Mouse (Mus musculus): Measurements from ENCODE around the gene Crb2. TPM values are rescaled to one million over a fixed set of nuclear protein-coding genes. Genes with fewer than 3 reads are reported as not detected.
A peak's percentile ranks its signal among the peaks of the same experiment; 100 is the strongest.

The Crb2 gene
- total RNA-seq, 2 experiments from 2014 or later, result 0.05 TPM; not detected in 1

DNA sequence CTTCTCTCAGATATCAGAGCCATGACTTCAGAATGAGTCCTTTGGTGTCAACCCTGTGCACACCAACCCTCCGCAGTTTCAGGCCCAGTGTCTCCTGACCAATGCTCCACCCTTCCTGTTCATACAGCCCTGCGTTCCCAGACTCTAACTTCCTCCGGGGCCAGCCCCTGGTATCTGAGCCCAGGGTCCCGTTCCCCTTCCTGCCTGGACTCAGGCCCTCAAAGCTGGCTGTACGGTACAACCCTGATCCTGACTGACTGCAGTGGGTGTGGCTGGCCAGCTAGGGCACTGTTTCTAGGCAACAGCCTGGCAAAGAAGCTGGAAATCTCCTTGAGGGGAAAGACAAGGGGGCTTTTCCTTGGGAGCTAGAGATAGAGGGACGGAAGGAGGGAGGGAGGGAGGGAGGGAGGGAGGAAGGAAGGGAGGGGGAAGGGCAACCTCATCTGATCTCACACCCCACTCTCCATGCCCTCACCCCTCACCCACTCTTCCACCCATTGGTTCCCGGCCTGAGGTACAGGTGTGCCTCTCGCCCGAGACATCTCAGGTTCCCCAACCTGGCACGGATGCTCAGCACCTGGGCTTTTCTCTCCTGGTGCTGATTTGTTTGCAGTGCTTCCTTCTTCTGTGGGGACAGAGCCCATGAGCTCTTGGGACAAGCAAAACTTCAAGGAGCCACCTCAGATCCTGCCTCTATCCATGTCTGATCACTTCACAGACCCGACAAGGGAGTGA, 9.9 kb upstream of the Crb2 start:
- DNase-seq (ENCODE audit: low spot score), result no peak

DNA sequence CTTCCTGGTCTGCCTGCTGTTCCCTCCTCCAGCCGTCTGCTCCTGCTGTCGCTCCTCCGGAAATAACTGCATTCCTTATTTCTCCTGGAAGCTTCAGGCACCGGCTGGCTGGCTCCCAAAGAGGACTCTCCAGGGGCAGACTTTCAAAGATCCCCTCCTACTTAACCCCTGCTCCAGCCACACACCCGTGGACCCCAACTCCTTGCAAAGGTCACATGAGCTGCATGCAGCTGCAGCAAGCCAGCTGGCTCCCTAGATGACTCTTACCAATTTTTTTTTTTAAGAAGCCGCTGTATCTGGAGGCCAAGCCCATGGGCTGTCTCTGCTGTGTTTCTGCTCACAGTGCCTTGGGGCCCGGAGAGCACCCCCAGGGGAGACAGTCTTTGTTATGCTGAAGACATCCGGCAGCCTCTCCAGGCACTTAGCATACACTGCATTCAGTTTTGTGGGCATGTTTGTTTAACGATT, 8.9 kb upstream of the Crb2 start:
- no peak for DNase-seq (ENCODE audit: low spot score)

DNA sequence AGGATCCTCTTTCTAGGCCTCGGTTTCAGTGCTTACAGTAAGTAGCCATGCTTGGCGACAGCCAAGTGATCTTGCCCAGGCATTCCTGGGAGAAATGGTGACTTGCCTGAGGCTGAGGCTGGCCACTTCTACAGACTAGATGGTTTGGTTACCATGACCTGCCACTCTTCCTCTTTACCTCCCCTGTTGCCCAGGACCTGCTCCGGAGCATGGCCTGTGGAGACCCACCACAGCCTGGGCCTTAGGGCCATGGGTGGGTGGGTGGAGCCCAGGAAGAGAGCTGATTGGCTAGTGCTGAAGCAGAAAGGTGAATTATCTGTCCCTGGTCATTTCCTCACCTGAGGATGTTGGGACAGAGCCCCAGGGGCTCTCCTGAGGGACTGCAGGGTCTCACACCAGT, 8.3 kb upstream of the Crb2 start:
- DNase-seq (ENCODE audit: low spot score), result no peak

DNA sequence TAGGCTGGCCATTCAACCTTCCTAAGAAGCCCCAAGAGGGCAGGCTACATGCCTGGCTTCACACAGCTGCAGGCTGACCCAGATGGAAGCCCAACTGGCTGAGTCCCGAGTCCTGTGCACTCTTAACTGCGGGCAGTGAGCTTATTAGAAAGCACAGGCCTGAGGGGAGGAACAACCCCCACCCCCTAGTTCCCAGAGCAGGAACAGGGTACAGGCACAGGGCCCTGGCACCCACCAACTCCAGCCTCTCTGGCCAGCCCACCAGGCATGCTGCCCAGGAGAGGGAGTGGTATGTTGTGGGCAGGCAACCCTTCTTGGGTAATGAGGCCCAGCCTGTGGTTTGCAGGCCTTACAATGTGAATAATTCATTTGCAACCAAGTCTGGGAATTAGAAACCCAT, 7.1 kb upstream of the Crb2 start:
- peak; percentile 73 for DNase-seq (ENCODE audit: low spot score)

DNA sequence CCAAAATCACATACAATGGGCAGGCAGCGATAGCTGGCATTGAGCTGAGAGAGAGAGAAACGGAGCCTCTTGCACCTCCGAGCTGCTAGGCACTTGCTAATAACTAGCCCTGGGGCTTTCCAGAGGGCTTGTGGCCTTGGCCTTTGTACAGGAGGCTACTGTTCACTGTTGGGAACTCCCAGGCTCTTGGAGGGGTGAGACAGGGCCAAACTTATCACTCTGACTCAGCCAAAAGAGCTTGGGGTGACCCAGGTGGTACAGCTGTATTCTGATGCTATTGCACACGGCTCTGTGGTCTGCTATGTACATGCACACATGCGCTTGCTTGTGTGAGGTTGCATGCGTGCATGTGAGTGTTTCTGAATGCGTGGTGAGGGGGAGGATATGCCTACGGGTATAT, 6.3 kb upstream of the Crb2 start:
- DNase-seq (ENCODE audit: low spot score), result no peak

DNA sequence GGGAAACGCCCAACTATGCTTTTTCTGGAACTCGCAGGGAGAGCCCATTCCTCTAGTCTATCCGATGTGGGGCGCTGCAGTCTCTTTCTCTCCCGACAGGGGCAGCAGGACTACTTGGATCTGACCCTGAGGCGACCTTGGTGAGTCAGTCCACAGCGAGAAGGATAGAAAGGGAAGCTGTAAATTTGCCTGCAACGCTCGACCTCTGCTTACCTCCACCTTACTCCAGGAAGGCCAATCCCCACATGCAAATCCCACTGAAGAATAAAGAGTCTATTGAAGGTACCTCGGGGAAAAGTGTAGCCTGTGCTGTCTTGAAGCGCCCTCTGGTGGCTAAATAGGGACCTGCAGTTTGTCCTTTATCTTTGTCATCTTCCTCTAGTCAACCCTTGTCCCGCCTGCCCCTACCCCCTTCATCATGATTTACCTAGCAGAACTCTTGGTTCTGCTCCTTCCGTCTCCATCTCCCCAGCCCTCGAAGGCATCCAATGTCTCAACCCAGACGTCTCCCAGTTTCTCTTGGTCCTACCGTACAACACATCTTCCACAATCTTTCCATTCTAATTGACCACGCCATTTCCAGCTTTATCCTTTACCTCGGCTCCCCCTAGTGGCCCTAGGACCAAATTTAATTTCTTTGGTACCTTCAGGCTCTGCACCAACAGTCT, 4.3 kb upstream of the Crb2 start:
- DNase-seq (ENCODE audit: low spot score), result peak; percentile 83

DNA sequence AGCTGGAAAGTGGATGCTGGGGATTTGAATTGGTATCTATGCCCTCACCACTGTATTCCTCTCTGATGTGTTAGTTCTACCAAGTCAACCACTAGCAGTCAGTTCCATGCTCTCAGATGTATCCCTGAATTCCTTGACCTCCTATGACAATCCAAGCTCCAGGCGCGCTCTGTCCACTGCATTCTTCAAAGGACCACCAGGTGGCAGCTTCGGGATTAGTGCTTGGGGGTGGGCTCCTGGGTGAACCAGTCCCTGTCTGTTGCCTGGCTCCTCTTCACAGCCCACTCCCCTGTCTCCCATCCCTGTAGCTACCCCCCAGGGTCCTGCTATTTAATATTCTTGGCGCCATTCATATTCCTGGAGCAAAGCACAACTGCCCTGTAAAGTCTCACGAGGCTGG, 1.5 kb upstream of the Crb2 start:
- DNase-seq (ENCODE audit: low spot score), result peak; percentile 17

DNA sequence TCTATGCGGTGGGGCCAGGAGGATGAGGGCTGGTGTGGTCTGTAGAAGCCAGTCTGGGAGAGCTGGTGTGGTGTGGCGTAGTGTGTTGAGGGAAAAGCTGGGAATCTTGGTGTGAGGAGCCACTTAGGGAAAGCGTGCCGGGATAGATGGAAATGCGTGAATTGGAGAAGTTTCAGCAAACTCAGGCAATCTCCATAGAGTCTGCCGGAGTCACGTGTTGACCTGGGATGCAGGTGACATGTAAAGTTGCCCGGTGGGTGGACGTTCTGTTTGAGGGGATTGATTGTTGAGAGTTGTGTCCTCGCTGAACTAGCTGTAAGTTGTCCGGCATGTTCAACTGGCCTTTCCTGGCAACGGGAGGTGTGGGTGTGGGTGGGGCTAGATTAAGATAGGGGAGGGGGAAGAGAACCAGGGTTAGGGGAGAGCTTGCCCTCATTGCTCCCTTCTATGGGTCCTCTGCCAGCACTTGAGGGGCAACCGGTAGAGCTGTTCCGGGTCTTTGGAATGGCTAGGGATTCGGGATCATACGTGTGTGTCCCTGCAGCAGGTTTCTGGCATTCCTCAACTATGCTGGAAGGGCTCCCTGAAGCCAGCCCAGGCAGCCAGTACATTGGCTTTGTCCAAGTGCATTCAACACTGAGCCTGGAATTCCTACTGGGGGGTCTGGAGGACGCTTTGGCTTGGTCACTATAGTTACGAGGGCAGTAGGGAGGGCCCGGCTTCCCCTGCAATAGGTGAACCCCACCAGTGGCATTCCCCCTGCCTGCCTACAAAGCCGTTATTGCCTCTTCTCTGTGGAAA, 762 bp downstream of the Crb2 start:
- DNase-seq (ENCODE audit: low spot score), result no peak

DNA sequence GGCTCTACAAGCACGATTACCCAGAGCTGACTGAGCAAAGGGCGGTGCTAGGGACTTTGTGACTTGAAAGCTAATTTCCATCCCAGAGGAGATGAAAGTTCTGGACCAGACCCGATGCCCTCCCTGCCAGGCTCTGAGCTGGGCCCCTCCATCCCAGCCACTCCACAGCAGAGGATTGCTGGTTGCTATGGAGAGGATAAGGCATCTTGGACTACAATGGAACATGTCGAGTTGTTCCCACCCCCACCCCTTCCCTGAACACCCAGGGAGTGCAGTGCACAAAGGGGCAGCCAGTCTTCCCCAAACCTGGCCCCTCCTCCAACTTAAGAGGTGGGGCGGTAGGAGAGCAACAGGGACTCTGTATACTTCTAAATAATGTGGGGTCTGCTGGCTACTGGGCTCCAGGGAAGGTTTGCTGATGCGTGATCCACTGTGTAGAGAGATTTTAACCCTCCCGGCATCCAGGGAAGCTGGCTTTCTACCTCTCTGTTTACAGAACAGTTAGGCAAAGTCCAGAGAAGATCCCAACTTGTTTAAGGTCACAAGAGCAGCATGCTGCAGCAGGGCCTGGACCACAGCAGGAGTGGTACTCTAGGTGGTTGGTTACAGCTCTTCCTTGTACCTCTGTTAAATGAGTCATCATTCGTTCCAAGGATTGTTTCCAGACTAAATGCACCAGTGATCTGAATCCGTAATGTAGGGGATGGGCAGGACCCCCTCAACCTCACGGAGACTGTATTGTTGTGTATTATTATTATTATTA, 2.1 kb downstream of the Crb2 start:
- no peak for DNase-seq (ENCODE audit: low spot score)

DNA sequence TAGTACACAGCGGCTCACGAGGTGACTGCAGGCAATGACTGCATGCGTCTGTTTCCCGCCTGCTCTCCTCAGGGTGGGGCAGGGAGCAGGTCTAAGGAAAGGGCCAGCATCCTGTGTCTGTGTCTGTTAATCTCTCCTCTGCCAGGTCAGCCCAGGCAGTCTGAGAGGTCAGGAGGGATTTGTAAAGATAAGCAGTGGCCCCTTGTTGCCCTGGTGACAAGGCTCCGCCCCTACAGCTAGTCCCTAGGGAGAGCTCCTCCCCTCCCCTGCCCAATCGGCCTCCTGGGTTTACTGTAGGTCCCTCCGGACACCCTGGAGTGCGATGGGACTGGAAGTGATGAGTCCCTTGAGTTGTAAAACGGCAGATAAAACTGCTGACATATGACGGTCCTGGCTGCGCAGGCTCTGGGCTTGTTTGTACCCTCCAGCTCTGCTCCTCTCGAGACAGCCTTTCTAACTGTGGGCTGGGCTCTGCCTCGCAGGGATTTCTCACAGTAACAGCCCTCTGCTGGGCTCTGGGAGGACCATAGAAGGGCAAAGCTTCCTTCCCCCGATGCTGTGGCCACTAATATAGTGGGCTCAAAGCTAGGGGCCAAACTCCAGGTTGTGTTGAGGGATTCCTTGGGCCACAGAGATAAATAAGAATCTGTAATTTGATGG, 4.4 kb downstream of the Crb2 start:
- DNase-seq (ENCODE audit: low spot score), result no peak

DNA sequence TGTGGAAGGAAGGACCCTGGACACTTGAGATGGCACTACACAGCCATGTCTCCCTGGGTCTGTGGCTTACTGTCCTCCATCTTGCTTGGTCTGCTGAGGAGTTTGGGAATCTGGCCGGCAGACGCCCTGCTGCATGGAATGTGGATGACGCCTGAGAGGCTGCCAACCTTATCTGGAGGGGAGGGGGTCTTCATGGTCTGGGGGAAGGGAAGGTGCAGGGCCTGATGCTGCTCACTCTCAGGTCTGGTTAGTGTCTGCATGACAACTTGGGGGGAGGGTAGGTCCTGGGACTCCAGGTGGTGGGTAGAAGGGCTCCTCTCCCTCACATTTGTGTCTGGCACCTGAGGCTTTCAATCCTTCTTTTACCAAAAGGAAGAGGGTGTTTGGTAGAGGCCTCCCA, 5.4 kb downstream of the Crb2 start:
- DNase-seq (ENCODE audit: low spot score), result no peak

DNA sequence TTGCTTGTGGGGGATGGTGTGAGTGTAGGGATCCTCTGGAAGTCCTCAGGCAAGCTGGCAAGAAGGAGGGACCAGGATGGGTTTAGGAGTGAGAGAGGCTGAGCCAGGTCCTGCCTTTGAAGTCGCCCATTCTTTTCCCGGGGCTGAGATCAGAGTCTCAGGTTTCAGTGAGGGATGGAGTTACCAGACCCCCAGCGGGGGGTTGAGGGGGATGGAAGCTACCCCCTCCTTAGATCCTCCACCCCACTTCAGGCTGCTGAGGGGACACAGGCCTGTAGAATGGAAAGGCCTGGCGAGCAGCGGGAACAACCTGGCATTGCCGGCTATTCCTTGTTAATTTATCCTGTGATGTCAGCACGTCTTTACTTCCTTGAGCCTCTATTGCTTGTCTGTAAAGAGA, 6.0 kb downstream of the Crb2 start:
- DNase-seq (ENCODE audit: low spot score), result no peak

DNA sequence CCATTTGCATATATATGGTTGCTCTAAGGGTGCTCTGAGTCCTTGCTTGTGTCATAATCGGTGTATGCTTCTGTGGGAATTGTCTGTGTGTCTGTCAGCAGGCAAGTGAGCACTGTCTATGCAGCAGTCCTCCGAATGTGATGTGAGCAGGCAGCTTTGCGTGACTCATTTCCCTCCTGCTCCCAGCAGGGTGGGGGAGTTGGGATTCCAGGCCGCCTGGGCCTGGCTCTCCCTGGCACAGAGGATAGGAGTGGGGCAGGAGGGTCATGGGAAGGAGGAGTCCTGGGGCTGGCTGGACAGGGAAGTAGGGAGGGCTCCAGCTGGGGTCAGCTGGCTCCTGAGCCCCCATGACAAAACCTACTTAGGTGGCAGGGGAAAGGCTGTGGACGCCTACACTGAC, 8.4 kb downstream of the Crb2 start:
- DNase-seq (ENCODE audit: low spot score), result no peak

DNA sequence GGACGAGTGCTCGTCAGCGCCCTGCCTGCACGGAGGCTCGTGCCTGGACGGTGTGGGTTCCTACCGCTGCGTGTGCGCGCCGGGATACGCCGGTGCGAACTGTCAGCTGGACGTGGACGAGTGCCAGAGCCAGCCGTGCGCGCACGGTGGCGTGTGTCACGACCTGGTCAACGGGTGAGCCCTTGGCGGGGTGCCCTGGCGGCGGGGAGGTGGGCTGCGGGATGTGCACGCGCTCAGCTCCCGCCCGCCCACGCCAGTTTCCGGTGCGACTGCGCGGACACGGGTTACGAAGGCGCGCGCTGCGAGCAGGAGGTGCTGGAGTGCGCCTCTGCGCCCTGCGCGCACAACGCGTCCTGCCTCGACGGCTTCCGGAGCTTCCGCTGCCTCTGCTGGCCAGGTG, 10.4 kb downstream of the Crb2 start:
- no peak for DNase-seq (ENCODE audit: low spot score)

DNA sequence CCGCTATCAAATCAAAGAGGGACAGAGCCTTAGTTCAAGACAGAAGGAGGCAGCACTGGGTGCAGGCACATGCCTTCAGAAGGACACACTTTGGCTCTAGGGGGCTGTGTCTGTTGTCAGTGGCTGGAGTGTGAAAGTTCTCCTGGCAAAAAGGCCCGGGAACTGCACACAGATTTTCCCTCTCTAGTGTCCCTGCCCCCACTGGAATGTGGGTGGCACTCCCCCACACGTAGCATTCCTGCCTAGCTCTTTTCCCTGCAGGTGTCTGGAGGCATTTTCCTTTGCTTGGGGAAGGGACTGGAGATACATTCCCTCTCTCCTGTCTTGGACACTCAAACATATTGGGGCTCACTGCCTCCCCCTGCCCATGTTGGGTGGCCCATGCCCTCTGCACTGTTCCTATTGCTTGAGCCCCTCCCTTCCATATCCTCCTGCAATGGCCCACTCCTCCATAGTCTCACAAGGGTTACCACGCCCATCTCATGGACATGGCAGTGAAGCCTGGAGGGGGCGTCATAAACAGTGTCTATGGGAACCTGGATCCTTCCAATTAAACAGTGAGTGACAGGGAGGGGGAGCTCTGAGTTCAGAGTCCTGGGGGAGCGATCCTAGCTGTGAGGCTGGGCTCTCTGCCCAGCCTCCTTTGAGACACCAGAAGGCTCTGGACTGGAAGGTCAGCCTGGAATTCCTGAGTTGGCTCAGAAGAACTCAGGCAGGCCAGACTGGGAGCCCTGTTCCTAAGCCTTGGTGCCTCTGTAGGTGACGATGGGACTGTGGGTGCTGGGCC, 12.3 kb downstream of the Crb2 start:
- no peak for DNase-seq (ENCODE audit: low spot score)

DNA sequence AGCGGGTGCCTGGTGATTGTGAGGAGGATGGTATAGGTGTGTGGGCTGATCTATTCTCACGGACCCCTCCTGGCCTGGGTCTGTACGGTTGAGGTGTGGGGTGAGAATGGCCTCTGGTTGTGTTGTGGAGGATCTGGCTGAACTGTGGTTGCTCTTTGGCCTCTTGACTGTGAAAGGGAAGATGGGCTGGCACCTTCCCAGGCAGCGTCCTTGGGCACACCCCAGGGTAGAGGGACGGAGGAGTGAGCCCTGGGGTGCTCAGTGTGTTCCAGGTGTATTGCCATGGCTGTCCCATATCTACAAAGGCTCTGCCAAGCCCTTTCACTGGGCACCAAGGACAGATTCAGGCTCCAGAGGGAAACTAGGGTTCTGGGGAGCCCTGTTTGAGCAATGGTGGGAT, 13.0 kb downstream of the Crb2 start:
- DNase-seq (ENCODE audit: low spot score), result peak; percentile 34

DNA sequence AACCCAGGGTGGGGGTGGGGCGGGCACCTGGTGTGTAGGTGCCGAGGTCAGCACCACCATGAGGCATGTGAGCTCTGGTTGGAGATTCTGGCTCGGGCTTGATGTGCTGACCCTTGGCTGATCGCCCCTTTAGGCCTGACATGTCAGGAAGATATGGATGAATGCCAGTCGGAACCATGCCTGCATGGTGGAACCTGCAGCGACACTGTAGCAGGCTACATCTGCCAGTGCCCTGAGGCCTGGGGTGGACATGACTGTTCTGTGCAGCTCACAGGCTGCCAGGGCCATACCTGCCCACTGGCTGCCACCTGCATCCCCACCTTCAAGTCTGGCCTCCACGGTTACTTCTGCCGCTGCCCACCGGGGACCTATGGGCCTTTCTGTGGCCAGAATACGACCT, 13.9 kb downstream of the Crb2 start:
- DNase-seq (ENCODE audit: low spot score), result no peak

DNA sequence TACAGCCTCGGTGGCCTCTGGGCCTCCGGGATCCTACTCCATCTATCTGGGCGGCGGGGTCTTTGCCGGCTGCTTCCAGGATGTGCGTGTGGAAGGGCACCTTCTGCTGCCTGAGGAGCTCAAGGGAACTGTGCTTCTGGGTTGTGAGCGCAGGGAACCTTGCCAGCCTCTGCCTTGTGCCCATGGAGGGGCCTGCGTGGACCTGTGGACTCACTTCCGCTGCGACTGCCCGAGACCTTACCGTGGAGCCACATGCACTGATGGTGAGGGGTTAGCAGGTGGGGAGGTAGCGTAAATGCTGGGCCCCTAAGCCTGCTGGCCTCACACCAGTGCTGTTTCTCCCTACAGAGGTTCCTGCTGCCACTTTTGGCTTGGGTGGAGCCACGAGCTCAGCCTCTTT, 14.7 kb downstream of the Crb2 start:
- DNase-seq (ENCODE audit: low spot score), result no peak

DNA sequence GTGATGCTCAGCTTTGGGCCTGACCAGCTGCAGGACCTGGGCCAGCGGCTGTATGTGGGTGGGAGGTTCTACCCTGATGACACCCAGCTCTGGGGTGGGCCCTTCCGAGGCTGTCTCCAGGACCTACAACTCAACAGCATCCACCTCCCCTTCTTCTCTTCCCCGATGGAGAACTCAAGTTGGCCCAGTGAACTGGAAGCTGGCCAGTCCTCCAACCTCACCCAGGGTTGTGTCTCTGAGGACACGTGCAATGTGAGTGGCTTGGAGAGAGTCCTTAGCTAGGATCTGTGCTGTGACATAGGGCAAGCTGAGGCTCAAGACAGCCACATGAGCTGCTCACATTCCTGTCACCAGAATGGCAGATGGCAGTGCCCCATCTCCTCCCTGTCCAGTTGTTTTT, 15.3 kb downstream of the Crb2 start:
- DNase-seq (ENCODE audit: low spot score), result no peak

DNA sequence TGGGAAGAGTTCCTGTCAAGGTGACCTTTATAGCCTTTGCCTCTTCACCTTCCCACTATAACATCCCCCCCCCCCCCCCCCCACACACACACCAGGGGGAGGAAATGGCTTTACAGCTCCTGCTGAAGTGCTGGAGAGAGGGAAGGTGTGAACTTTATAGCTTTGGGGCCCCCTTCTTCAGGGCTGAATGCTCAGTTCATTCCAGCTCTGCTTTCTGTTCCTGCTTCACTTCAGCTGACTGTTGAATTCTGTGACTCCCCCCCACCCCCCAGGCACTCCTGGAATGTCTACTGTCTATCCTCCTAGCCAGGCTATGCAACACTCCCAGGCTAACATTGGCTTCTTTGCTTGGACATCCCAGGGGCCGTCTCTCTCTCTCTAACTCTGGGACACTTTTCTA, 20.0 kb downstream of the Crb2 start:
- DNase-seq (ENCODE audit: low spot score), result no peak

Measured in gastrocnemius, adult 18-20 months (tissue).